In genomic region chr14:14904750-14905529, GRCm38 (mm10) we compare ENCODE assay signal across 8 mouse cellular contexts.
DNase-seq lines count a peak whose midpoint lies in the region; ATAC-seq lines count a peak whose summit lies in the region.

No protein-coding gene starts in this region.

- H3K4me2 ChIP-seq in hindbrain, embryonic 16.5 days (ENCODE audit: low read length): peak overlapping the region; percentile 50

- no peaks in the 10 kb centered on the region for H3K36me3 ChIP-seq in hindbrain, embryonic 16.5 days (ENCODE audit: control insufficient read depth, insufficient read depth, low read length)

- peak; percentile 77 for ATAC-seq in hindbrain, embryonic 16.5 days

- no peaks in the 10 kb centered on the region for H3K27me3 ChIP-seq in hindbrain, embryonic 16.5 days (replicated peaks; ENCODE audit: control insufficient read depth, insufficient read depth, low read length)

- WGBS in hindbrain, embryonic 16.5 days: 13% methylated on average over 9 of the region's 9 CpGs

- no peaks in the 10 kb centered on the region for H3K9me3 ChIP-seq in hindbrain, embryonic 16.5 days (ENCODE audit: control insufficient read depth, low read length)

- DNase-seq in T-cell, adult 2 months (ENCODE audit: low spot score): peak; percentile 29
- DNase-seq in cerebellum, postnatal 36 days: peak; percentile 63 to 73
- DNase-seq in gastrocnemius, adult 18-20 months (ENCODE audit: low spot score): peak; percentile 61
- DNase-seq in layer of hippocampus, postnatal 36 days: peak; percentile 65 to 67
- peak; percentile 80 for DNase-seq in lung, postnatal 14 days
- peak; percentile 80 for DNase-seq in retina, embryonic 14.5 days (ENCODE audit: low spot score)
- DNase-seq in urinary bladder, adult 2 months (ENCODE audit: low spot score): peak; percentile 21

- no peak overlapping the region for H3K27ac ChIP-seq in hindbrain, embryonic 16.5 days (ENCODE audit: low read depth, low read length)

- peak overlapping the region; percentile 19 for H3K4me3 ChIP-seq in hindbrain, embryonic 16.5 days (ENCODE audit: low read length)

- peak overlapping the region; percentile 22 for H3K9ac ChIP-seq in hindbrain, embryonic 16.5 days (ENCODE audit: low read depth, low read length)

- no peaks in the 10 kb centered on the region for H3K4me1 ChIP-seq in hindbrain, embryonic 16.5 days (ENCODE audit: control insufficient read depth, insufficient read depth, low read depth, low read length)

Comparison
In these comparisons a context has a peak if more than half of its experiments do, and no peak if none do; other contexts are left out.
1. DNase-seq: peak in every context shown above with its lines; median percentile 80 in lung, postnatal 14 days; 80 in retina, embryonic 14.5 days; 68 in cerebellum, postnatal 36 days; 66 in layer of hippocampus, postnatal 36 days; 61 in gastrocnemius, adult 18-20 months; 29 in T-cell, adult 2 months; 21 in urinary bladder, adult 2 months.